Mouse (Mus musculus) inflammation-experienced regulatory T-cells (primary cell): ENCODE measurements around the gene Ano8. TPM values are rescaled to one million over a fixed set of nuclear protein-coding genes. Genes with fewer than 3 reads are reported as not detected.

Experiments
- polyA plus RNA-seq, 2 experiments: library from polyadenylated mRNA; unstranded; fragments of 100-300 nt; shearing (Covaris generic); gene quantifications; one replicate each; pipeline ENCODE4 v1.2.1; 2017

The Ano8 gene
- 10 to 100 TPM; 15.7 to 26.6 TPM for polyA plus RNA-seq

DNA sequence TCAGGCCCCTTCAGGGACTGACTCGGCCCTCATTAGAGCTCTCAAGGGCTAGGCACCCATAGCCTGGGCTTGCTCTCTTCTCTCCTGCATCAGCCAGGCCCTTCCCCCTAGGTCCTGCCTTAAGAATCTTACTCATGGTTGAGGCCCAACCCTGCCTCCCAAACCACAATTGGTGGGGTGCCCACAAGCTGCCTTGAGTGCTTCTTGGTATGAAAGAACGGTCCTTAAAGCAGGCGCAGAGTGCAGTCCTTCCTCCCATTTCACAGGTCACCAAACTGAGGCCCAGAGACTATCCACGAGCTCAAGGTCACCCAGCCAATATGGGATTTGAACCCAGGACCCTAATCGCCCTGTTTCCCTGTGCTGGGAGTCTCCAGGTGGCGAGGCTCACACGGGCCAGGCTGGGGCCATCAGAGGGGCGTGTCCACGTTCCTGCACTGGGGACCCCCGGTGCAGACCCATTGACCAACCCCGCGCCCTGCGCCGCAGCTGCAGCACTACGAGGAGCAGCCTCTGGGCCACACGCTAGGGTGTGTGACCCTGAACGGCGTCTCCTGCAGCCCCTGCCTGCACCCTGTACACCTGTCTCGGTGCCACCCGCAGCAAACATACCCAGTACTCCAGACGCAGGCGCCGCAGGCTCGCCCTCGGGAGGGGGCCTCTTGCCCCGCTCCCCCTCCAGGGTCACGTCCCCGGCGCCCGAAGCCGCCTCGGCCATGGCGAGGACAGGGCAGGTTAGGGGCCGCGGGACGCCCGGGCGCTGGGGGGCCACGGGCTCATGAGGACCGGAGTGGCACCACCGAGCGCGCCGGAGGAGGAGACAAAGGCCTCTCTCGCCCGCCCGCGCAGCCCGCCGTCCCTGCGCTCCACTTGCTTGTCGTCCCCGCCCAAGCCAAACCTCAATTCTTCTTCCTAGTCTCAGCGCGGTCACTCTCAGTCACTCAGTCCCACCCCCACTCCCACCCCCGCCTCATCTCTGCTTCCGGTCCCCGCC, at the start of gene Ano8:
Gene Ano8, minus strand, starts transcription at position 822 of the 994 bp plus-strand sequence.

GRCm38 (mm10) chr8:71525226-71526050, 39.7 kb upstream of the Ano8 start, which contains the start of gene Ccdc194:
Gene Ccdc194 (minus strand): TSS chr8:71525711.

GRCm38 (mm10) chr8:71511644-71512043, 25.9 kb upstream of the Ano8 start, which contains the start of gene Plvap:
Gene Plvap (minus strand): TSS chr8:71511752.

GRCm38 (mm10) chr8:71487691-71488445, 2.1 kb upstream of the Ano8 start, which contains the start of gene Gtpbp3:
Gene Gtpbp3 (plus strand): TSS chr8:71488103.

DNA sequence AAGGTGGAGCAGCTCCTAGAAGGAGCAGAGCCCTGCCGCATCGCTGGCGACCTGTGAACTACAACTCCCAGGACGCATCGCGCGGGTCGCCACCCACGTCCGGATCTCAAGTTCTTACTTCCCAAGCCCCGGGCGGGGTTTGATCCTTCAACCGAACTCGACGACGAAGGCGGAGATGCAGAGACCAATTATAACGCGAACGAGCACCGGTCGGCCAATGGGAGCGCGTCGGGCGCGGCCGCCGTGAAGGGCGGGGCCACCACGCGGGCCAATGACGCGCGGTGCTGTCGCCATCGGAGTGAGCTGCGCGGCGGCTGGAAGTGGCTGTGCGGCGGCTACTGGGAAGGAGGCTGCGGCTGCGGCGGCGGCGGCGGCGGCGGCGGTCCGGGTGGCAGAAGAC, 16.8 kb downstream of the Ano8 start, which contains the start of gene Dda1:
Gene Dda1, plus strand, starts transcription at position 284 of the 400 bp plus-strand sequence.

DNA sequence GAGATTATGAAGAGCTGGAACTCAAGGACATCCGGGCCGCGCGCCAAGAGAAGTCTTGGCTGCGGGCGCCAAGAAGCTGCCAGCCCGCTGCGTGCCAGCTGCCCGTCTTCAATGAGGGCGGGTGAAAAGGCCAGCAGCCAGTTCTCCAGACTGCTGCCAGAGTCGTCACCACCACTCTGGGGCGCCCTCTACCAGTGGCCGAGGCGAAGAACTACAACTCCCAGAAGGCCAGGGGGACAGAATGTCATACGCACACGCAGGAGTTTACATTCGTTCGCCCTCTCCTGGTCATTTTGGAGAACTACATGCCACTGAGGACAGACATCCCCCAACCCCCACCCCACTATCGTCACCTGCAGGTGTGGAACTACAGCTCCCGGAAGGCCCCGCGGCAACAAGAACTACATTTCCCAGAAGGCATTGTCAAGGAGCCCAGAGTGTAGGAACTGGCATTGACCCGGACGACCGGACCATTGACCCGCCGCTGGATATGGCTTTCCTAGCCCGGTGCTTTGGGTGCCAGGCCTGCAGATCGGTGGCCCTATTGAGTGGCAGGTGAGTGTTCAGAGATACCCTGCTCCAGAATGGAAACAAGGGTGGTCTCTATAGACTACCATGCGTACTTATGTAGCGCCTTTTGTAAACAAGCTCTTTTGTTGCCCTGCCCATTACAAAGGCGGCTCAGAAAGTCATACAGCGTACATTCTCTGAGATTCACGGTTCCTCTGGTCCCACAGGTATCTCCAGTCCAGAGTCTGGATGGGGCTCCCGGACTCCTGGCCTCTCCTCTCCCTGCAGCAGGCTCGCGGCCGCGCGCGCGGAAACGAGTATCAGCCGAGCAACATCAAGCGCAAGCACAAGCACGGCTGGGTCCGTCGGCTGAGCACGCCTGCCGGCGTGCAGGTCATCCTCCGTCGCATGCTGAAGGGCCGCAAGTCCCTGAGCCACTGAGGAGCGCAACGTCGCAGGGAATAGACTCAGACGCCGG, 21.0 kb downstream of the Ano8 start, which contains the start of gene Mrpl34:
Gene Mrpl34, plus strand, starts transcription at position 447 of the 988 bp plus-strand sequence.

GRCm38 (mm10) chr8:71463188-71464033, 22.4 kb downstream of the Ano8 start, which contains the start of gene Abhd8:
Gene Abhd8 (minus strand): TSS chr8:71463655.

Other genes starting within 250 kb of the Ano8 start
- gene Myo9b, start 213.2 kb downstream of the Ano8 start, polyA plus RNA-seq: 10 to 100 TPM; 56.5 to 66.5 TPM
- gene Haus8, start 213.0 kb downstream of the Ano8 start, polyA plus RNA-seq: 10 to 100 TPM; 27.6 to 28.7 TPM
- 100 to 1,000 TPM; 143 to 150 TPM for gene Use1, start 119.1 kb downstream of the Ano8 start, polyA plus RNA-seq
- gene Ocel1, start 114.7 kb downstream of the Ano8 start, polyA plus RNA-seq: 10 to 100 TPM; 17.6 to 23.5 TPM
- gene Nr2f6, start 104.0 kb downstream of the Ano8 start, polyA plus RNA-seq: 10 to 100 TPM in 1 of 2 experiments, 1 to 10 TPM in 1; 6.9 to 14.3 TPM
- under 1 TPM; 0.05 to 0.26 TPM for gene Ushbp1, start 90.2 kb downstream of the Ano8 start, polyA plus RNA-seq
- gene Babam1, start 89.1 kb downstream of the Ano8 start, polyA plus RNA-seq: 100 to 1,000 TPM; 104 to 108 TPM
- 1 to 10 TPM in 1 of 2 experiments, under 1 TPM in 1; 0.12 to 2.2 TPM for gene Ankle1, start 80.0 kb downstream of the Ano8 start, polyA plus RNA-seq
- gene Abhd8, start 22.3 kb downstream of the Ano8 start, polyA plus RNA-seq: 100 to 1,000 TPM; 123 to 182 TPM
- gene Mrpl34, start 21.0 kb downstream of the Ano8 start, polyA plus RNA-seq: 10 to 100 TPM; 60.4 to 63.2 TPM
- gene Dda1, start 16.8 kb downstream of the Ano8 start, polyA plus RNA-seq: 100 to 1,000 TPM in 1 of 2 experiments, 10 to 100 TPM in 1; 83.3 to 115 TPM
- gene Gtpbp3, start 2.1 kb upstream of the Ano8 start, polyA plus RNA-seq: 1 to 10 TPM; 8.7 to 9.3 TPM
- under 1 TPM in 1 of 2 experiments, not detected in 1; 0.20 TPM for gene Plvap, start 25.8 kb upstream of the Ano8 start, polyA plus RNA-seq
- gene Ccdc194, start 39.7 kb upstream of the Ano8 start, polyA plus RNA-seq: 1 to 10 TPM in 1 of 2 experiments, under 1 TPM in 1; 0.36 to 1.0 TPM
- 100 to 1,000 TPM; 106 to 121 TPM for gene Bst2, start 51.5 kb upstream of the Ano8 start, polyA plus RNA-seq
- 10 to 100 TPM; 98.2 to 98.4 TPM for gene Mvb12a, start 57.0 kb upstream of the Ano8 start, polyA plus RNA-seq
- 1 to 10 TPM; 2.2 to 2.7 TPM for gene Tmem221, start 72.9 kb upstream of the Ano8 start, polyA plus RNA-seq
- 1 to 10 TPM in 1 of 2 experiments, under 1 TPM in 1; 0.18 to 3.6 TPM for gene Nxnl1, start 80.6 kb upstream of the Ano8 start, polyA plus RNA-seq
- 10 to 100 TPM; 11.2 to 19.8 TPM for gene Slc27a1, start 82.9 kb upstream of the Ano8 start, polyA plus RNA-seq
- gene Pgls, start 106.2 kb upstream of the Ano8 start, polyA plus RNA-seq: 100 to 1,000 TPM in 1 of 2 experiments, 10 to 100 TPM in 1; 89.3 to 117 TPM
- gene Fam129c, start 111.7 kb upstream of the Ano8 start, polyA plus RNA-seq: 10 to 100 TPM in 1 of 2 experiments, 1 to 10 TPM in 1; 7.0 to 10.3 TPM
- 10 to 100 TPM; 33.6 to 41.0 TPM for gene Colgalt1, start 125.0 kb upstream of the Ano8 start, polyA plus RNA-seq
- under 1 TPM; 0.43 to 0.69 TPM for gene Unc13a, start 185.8 kb upstream of the Ano8 start, polyA plus RNA-seq
- 100 to 1,000 TPM; 150 to 199 TPM for gene Jak3, start 190.3 kb upstream of the Ano8 start, polyA plus RNA-seq
- 10 to 100 TPM; 56.0 to 66.2 TPM for gene Insl3, start 203.3 kb upstream of the Ano8 start, polyA plus RNA-seq
- gene B3gnt3, start 215.8 kb upstream of the Ano8 start, polyA plus RNA-seq: 1 to 10 TPM; 5.9 to 6.5 TPM
- gene Fcho1, start 239.8 kb upstream of the Ano8 start, polyA plus RNA-seq: 100 to 1,000 TPM; 219 to 246 TPM